Mouse (Mus musculus) olfactory bulb, adult 2 months (tissue): ENCODE measurements around the gene Frat2.

Source experiments
- CTCF ChIP-seq: fragments of 200-500 bp; IDR thresholded peaks from 2 replicates; pipeline ENCODE4 v1.5.1; 2012; ENCODE audit warnings: low read depth, mild to moderate bottlenecking, low read length, moderate library complexity; ENCODE audit not compliant: insufficient read depth
- POLR2A ChIP-seq: fragments of 200-500 bp; IDR thresholded peaks from 2 replicates; pipeline ENCODE4 v1.6.1; 2012; ENCODE audit warnings: mild to moderate bottlenecking, low read depth, low read length, moderate library complexity; ENCODE audit not compliant: insufficient read depth

GRCm38 (mm10) chr19:41801742-41802369 is 46.1 kb downstream of the Frat2 start, which contains the start of gene Arhgap19:
- no peak for TF ChIP-seq CTCF
- TF ChIP-seq POLR2A = 0 out of 2 replicates have a peak, but pooled peaks have one; percentile 39
